Mouse (Mus musculus): ENCODE results near the gene Plppr1.

- no peak for TF ChIP-seq CTCF (conservative IDR thresholded peaks at IDR 0.05; ENCODE audit: insufficient read depth, insufficient read length, low read depth, low read length)
- TF ChIP-seq POLR2A (IDR thresholded peaks at IDR 0.05; ENCODE audit: low read depth, low read length), result no peak
Observed at GRCm38 (mm10) chr4:49179471-49180181, 120.6 kb downstream of the Plppr1 start.
